Mouse (Mus musculus): ENCODE results near the gene Tax1bp1. TPM values are rescaled to one million over a fixed set of nuclear protein-coding genes. Genes with fewer than 3 reads are reported as not detected.

The Tax1bp1 gene
- total RNA-seq (2023): 100 to 1,000 TPM; 258 to 270 TPM

DNA sequence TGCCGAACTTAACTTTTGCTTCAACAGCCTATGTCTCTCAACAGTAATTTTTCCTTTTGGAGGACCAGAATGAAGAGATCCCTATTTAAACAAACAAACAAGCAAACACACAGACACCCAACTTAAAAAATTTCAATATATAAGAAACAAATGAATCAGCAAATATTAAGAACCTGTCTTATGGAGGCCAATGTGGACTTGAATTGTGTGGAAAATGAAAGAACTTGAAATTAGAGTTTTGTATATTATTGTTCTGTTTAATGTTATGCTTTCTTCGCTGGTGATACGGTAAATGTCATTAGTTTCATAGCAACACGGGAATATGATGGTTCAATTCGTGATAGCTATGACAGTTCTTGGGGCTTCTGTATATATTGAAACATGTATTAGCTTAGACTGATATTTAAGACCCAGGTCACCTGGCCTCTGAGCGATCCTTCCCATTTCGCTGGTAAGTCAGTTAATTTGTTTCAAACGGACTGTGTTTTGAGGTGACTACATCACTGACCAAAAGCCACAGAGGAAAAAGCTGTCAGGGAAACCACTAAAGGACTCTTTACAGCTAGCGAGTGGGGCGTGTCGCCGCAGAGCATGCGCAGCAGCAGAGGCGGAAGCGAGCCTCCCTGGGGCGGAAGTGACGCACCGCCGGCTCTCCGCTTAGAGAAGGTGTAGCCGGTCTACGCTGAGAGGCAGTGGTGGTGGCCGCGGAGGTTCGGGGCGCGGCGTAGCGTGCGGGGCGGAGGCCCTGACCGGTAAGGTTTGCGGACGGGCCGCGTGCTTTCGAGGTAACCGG, at the start of gene Tax1bp1:
Gene Tax1bp1, plus strand, starts transcription at position 626 of the 793 bp plus-strand sequence.

Other genes starting within 250 kb of the Tax1bp1 start
- 10 to 100 TPM; 57.0 TPM for gene Hibadh, start 73.3 kb upstream of the Tax1bp1 start, total RNA-seq (2023)

All from B cell, adult 67 days (primary cell).